Mouse (Mus musculus) liver, embryonic 14.5 days (tissue): ENCODE results near the gene Efnb3. TPM values are rescaled to one million over a fixed set of nuclear protein-coding genes. Genes with fewer than 3 reads are reported as not detected.

ENCODE experiments used
- ATAC-seq: fragments of 200-750 bp; cut with Nextera tagmentation; 2 replicates; pipeline ENCODE4 v1.8.0; 2017; ENCODE audit warnings: moderate number of reproducible peaks, mild to moderate bottlenecking, moderate library complexity; ENCODE audit not compliant: insufficient read depth
- DNase-seq, 3 experiments: peaks; one replicate each; pipeline ENCODE4 v3.0.0-alpha.2; 2012 to 2013; ENCODE audit warnings: low read depth in 3 of 3, low spot score in 3 of 3
- H3K27ac ChIP-seq: fragments of 300-500 bp; sonication (generic); 2 replicates; pipeline ENCODE4 v1.5.1; 2014; ENCODE audit warnings: moderate library complexity, mild to moderate bottlenecking, control low read depth, inconsistent platforms
- H3K27me3 ChIP-seq: fragments of 300-500 bp; sonication (generic); 2 replicates; pipeline ENCODE4 v1.6.1; 2014; ENCODE audit warnings: mild to moderate bottlenecking, low read length, moderate library complexity; ENCODE audit not compliant: control insufficient read depth, insufficient read depth
- H3K36me3 ChIP-seq: fragments of 300-500 bp; sonication (generic); replicated peaks from 2 replicates; pipeline ENCODE4 v1.6.1; 2014; ENCODE audit warnings: low read depth; ENCODE audit not compliant: control insufficient read depth, insufficient read depth
- H3K4me1 ChIP-seq, 2 experiments: fragments of 200-500 bp in 1 of 2; fragments of 300-500 bp in 1 of 2; sonication (generic) in 1 of 2; replicated peaks; 2 replicates each; pipeline ENCODE4 v1.6.1; 2012 to 2014; ENCODE audit warnings: antibody characterized with exemption in 1 of 2, inconsistent platforms in 1 of 2, low read length in 1 of 2; ENCODE audit not compliant: control insufficient read depth in 2 of 2, insufficient read depth in 2 of 2
- H3K4me2 ChIP-seq: fragments of 300-500 bp; sonication (generic); 2 replicates; pipeline ENCODE4 v1.6.1; 2014; ENCODE audit warnings: low read depth, mild to moderate bottlenecking, control low read depth, moderate library complexity
- H3K4me3 ChIP-seq, 2 experiments: fragments of 200-500 bp in 1 of 2; fragments of 300-500 bp in 1 of 2; sonication (generic) in 1 of 2; 2 replicates each; pipeline ENCODE4 v1.5.1; 2012 to 2014; ENCODE audit warnings: low read depth in 2 of 2, low read length in 2 of 2, mild to moderate bottlenecking in 2 of 2, control low read depth in 1 of 2, inconsistent platforms in 1 of 2, moderate library complexity in 1 of 2; ENCODE audit not compliant: insufficient read depth in 1 of 2
- H3K9ac ChIP-seq: fragments of 300-500 bp; sonication (generic); replicated peaks from 2 replicates; pipeline ENCODE4 v1.6.1; 2014; ENCODE audit warnings: mild to moderate bottlenecking, control low read depth, moderate library complexity
- H3K9me3 ChIP-seq: fragments of 300-500 bp; sonication (generic); 2 replicates; pipeline ENCODE4 v1.6.1; 2016; ENCODE audit warnings: low read length, mixed read lengths; ENCODE audit not compliant: control insufficient read depth
- CTCF ChIP-seq: IDR thresholded peaks from 2 replicates; pipeline ENCODE4 v1.5.1; 2016; ENCODE audit warnings: antibody characterized with exemption, low read depth, control low read depth
- EP300 ChIP-seq: IDR thresholded peaks from 2 replicates; pipeline ENCODE4 v1.6.1; 2016; ENCODE audit warnings: antibody characterized with exemption, low read depth
- WGBS: fragments of 180-500 bp; shearing (Covaris S2); extraction: QIAGEN DNeasy Blood & Tissue Kit; methylation state at CpG from one replicate; pipeline ENCODE4 v1.1.7; 2014; ENCODE audit not compliant: insufficient replicate concordance; 5-methylcytosine and 5-hydroxymethylcytosine counted together
- polyA plus RNA-seq, 2 experiments: library from polyadenylated mRNA; depleted of rRNA in 1 of 2; stranded (reverse) in 1 of 2; unstranded in 1 of 2; fragments of >200 nt; fragmentation: Nextera tagmentation in 1 of 2; extraction: Ambion mirVana in 1 of 2; gene quantifications; 2 replicates each; pipeline versions ENCODE4 v1.2.1 to v1.2.3; 2012 to 2014

Efnb3 gene
- polyA plus RNA-seq, 2 experiments: 0.13 to 1.0 TPM

DNA sequence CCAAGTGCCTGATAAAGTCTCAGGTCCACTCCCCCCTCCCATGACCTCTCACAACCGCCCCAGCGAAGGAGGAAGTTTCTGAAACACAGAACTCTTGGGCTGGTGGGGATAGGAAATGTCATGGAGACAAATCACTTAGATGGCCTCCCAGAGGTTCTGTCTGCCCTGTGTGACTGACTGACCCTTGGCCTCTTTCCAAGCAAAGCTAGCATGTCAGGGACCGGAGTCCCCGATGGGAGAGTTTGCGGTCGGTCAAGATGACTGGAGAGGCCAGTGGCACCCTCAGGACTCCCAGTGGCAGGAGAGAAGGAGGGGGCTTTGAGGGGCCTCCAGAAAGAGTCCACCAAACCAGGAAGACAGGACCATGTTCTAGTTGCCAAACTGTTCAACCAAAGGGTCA is 1.2 kb downstream of the Efnb3 start:
- TF ChIP-seq CTCF (no peak), EP300 (no peak)
- no peak for DNase-seq
- peaks cover 33% of the 10 kb centered on the region for H3K27me3 ChIP-seq
- 11% methylated on average over 6 of the region's 6 CpGs for WGBS
- no peak for ATAC-seq
- H3K4me1 ChIP-seq: peaks cover 0 to 8% of the 10 kb centered on the region in 2 experiments; a peak in 2 of 4 replicates
- H3K4me3 ChIP-seq: no peak overlapping the region
- no peak overlapping the region for H3K4me2 ChIP-seq
- peaks cover 17% of the 10 kb centered on the region; the same call in 1 of the 2 replicates for H3K36me3 ChIP-seq
- H3K9me3 ChIP-seq: no peaks in the 10 kb centered on the region
- no peak overlapping the region for H3K27ac ChIP-seq
- no peak overlapping the region for H3K9ac ChIP-seq

DNA sequence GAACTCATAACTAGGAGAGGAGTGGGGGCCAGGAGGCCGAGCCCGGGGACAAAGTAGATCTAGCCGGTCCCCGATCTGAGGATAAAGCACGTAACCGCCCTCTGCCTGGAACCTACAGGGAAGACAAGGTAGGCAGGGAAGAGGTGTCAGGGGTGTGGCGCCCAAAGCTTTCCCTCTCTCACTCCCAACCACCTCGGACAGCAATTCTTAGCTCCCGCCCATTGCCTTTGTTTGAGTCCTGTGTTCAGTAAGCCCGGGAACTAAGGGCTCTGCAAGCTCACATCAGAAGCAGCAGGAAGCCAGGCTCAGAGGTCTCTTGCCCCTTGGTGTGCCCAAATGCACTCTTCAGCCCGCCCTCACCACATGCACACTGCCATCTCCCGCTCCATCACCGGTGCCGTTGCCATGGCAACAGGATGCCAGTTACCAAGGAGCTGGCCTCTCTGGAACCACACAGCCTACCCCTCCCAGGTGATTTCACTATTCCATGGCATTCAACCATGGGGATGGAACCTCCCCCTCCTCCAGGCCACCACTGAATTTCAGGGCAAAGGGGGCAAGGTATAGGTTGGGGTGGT is 2.5 kb downstream of the Efnb3 start:
- H3K27ac ChIP-seq: no peak overlapping the region
- no peaks in the 10 kb centered on the region for H3K9me3 ChIP-seq
- DNase-seq (no peak), ATAC-seq (no peak)
- 44% methylated on average over 14 of the region's 14 CpGs for WGBS
- TF ChIP-seq EP300 (no peak), CTCF (no peak)
- H3K4me3 ChIP-seq: no peak overlapping the region
- no peak overlapping the region for H3K9ac ChIP-seq
- peaks cover 0 to 8% of the 10 kb centered on the region in 2 experiments; a peak in 2 of 4 replicates for H3K4me1 ChIP-seq
- peaks cover 33% of the 10 kb centered on the region for H3K27me3 ChIP-seq
- H3K4me2 ChIP-seq: no peak overlapping the region
- peaks cover 9% of the 10 kb centered on the region; the same call in 1 of the 2 replicates for H3K36me3 ChIP-seq

- H3K4me3 ChIP-seq: no peak overlapping the region
- peaks cover 0 to 8% of the 10 kb centered on the region in 2 experiments; a peak in 2 of 4 replicates for H3K4me1 ChIP-seq
- H3K36me3 ChIP-seq: no peaks in the 10 kb centered on the region
- ATAC-seq (no peak), DNase-seq (no peak)
- H3K4me2 ChIP-seq: no peak overlapping the region
- no peak overlapping the region for H3K27ac ChIP-seq
- peaks cover 20% of the 10 kb centered on the region for H3K27me3 ChIP-seq
- whole genome bisulfite sequencing: 32% methylated on average over 5 of the region's 5 CpGs
- no peaks in the 10 kb centered on the region for H3K9me3 ChIP-seq
- H3K9ac ChIP-seq: no peak overlapping the region
- TF ChIP-seq CTCF (no peak), EP300 (no peak)
These were observed 5.4 kb downstream of the Efnb3 start for GRCm38 (mm10) chr11:69554539-69555140.

DNA sequence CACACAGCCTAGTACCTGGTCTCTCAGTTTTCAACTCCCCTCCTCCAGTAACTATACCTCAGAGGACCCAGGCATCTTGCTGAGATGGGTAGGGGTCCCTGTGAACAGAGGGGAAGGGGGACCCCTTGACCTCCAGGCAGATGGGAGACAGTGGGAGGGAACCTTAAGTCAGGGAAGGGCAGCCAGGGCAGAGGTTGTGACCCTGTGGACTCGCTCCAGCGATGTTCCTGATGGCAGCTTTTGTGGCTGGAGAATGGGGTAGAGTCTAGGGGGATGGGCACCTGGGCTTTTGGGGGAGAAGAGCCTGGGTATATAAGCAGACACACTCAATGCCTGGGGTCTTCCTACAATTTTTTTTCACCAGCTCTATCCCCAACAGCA is 6.7 kb downstream of the Efnb3 start:
- Histone ChIP-seq H3K27me3 (peaks cover 7% of the 10 kb centered on the region), H3K27ac (no peak overlapping the region), H3K9me3 (no peaks in the 10 kb centered on the region), H3K4me3 (no peak overlapping the region), H3K4me2 (no peak overlapping the region), H3K4me1 (no peaks in the 10 kb centered on the region; a peak in 1 of 4 replicates), H3K9ac (no peak overlapping the region), H3K36me3 (no peaks in the 10 kb centered on the region)
- DNase-seq (no peak), ATAC-seq (no peak)
- 57% methylated on average over 2 of the region's 2 CpGs for WGBS
- no peak for TF ChIP-seq EP300

DNA sequence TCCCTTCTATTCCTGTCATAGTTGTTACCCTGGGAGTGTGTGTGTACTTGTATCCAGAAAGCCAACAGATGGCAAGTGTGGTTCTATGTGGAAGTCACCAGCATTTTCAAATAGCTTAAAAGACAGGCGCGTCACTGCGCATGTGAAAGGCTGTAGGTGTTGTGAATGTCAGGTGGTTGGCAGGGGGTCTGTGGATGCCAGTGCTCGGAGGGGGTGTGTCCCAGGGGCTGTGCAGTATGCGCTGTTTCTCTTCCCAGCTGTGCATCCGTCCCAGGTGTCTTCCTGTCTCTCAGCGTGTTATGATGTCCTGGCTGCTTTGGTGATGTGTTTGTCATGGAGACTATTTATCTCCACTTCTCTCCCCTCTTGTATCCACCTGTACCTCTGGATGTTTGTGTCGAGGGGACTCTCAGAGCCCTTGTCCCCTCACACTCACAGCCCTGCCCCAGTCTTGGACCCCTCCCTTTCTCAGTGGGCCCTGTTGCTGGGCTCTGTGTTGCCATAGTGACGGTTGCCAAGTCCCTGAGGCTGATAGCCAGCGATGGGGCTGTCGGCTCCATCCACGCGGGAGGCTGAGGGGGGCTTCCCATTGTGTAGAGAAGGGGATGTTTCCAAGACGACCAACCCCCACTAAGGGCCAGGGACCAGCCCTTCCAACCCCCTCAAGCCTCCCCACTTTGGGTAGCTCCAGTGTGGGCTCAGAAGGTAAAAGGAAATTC is 7.2 kb downstream of the Efnb3 start:
- Histone ChIP-seq H3K4me1 (no peaks in the 10 kb centered on the region; a peak in 1 of 4 replicates), H3K27me3 (peaks cover 3% of the 10 kb centered on the region; the same call in 1 of the 2 replicates), H3K27ac (no peak overlapping the region), H3K4me2 (no peak overlapping the region), H3K36me3 (no peaks in the 10 kb centered on the region), H3K9me3 (no peaks in the 10 kb centered on the region), H3K9ac (no peak overlapping the region), H3K4me3 (no peak overlapping the region)
- TF ChIP-seq CTCF (no peak), EP300 (no peak)
- ATAC-seq: no peak
- 39% methylated on average over 14 of the region's 14 CpGs for WGBS
- no peak for DNase-seq
